Mouse (Mus musculus) spleen, postnatal 36 days (tissue): Measurements from ENCODE around the gene Nat10.
A peak's percentile ranks its signal among the peaks of the same experiment; 100 is the strongest.

Experiments used
- DNase-seq, 2 experiments: peaks; one replicate each; pipeline ENCODE4 v3.0.0; 2022; ENCODE audit warnings: low spot score in 2 of 2, mixed read lengths in 1 of 2

Gene Nat10

DNA sequence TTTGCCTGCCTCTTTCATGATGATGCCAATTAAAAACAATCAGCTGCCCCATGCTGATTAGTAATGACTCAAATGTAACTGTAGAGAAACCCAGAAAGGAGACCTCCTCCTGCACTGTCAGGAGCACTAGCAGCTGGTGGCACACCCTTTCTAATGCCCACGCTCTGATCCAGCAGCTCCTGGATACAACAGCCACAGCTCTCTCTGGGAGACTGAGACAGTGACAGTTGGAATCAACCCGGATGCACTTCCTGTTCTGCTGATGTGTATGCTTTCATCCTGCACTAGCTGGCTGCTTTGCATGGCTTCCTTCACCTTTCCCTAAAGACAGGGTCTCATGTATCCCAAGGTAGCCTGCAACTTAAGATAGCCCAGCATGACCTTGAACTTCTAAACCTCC is 15.0 kb downstream of the Nat10 start:
- no peak for DNase-seq

- no peak for DNase-seq
These were observed 15.6 kb downstream of the Nat10 start for GRCm38 (mm10) chr2:103745481-103745880.

- DNase-seq = peak; percentile 36 to 46
These were observed 17.1 kb downstream of the Nat10 start for GRCm38 (mm10) chr2:103743988-103744387.

- DNase-seq = no peak
These were observed 17.5 kb downstream of the Nat10 start for GRCm38 (mm10) chr2:103743536-103743935.

DNA sequence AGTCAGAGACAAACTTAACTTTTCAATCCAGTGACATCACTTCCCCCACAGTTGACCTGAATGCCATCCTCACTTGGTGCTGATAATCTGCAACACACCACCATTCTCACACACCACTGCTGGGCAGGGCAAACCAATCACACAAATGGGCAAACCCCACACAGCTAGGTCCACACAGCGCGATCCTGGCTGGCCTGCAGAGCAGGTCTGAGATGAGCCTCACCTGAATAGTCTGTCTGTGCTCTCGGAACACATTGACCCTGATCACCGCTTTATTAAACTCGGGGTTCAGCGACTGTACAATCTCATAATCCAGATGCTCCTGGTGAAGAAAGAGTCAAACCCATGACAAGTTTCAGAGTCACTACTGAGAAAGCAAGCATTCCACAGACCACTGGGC is 18.2 kb downstream of the Nat10 start:
- DNase-seq = no peak

DNA sequence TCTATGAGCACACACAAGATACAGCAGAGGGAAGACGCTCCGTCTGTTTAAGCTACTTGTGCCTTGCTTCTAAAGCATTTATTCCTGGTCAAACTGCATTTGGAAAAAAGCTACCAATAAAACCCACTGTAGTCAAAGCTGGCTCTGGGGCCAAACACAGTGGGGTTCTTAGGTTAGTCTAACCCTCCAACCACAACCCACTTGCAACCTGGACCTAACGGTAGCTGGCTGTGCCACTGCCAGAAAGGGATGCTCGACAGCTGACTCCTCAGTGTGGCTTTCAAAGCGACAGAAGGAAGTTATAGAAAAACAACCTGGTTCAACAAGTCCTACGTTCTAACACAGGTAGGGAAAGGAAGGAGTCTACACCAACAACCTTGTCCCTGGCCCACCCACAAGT is 29.6 kb downstream of the Nat10 start:
- DNase-seq = no peak

- DNase-seq = no peak
These were observed 30.1 kb downstream of the Nat10 start for GRCm38 (mm10) chr2:103730999-103731398.

DNA sequence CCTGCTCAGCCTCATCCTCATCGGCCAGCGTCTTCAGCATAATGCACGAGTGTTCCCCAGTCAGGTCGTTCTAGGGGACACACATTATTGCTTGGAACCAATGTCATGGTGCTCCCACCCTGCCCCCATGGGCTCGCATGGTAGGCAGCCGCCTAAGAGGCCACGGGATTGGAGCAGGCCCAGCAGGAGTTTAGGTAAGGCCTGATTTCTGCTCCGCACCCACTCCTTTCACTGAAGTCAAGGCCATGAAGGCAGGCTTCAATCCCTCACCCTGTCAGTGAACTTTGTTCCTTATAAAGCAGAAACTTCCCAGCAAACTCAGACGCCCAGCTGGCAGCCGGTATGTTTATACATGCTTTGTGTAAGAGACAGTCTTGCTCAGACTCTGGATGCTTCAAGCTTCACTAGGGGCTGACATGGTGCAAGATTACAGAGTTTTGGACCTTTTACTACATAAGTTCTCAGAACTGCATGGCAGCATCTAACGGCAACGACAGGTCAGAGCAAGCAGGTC is 33.0 kb downstream of the Nat10 start:
- DNase-seq = no peak

DNA sequence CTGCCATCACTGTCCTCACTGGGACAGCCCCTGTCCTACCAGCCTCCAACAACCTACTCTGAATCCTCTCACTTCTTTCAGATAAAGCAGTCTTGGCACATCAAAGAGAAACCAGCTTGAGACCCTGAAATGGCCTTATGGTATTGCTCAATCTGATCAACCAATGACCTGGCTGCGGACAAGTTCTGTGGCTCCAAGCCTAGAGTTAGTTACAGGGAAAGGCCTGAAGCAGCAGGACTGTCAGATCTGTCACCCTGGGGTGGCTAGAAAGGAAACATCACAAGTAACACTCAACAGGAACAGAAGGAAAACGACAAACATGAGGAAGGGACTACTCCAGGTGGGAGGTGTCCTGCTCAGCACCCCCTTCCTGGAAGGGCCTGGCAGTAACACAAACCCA is 36.5 kb downstream of the Nat10 start:
- no peak for DNase-seq

DNA sequence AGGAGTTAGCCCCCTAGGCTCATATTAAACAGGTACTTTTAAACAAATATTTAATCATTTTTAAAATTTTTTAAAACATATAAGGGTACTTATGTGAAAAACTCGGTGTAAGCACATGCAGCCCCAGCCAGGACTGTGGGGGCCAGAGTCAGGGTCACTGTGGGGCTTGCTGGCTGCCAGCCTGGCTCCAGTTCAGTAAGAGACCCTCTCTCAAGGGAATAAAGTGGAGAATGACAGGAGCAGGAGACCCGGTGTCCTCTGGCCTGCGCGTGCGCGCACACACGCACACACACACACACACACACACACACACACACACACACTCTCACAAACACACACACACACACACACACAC is 41.8 kb downstream of the Nat10 start:
- DNase-seq = no peak

DNA sequence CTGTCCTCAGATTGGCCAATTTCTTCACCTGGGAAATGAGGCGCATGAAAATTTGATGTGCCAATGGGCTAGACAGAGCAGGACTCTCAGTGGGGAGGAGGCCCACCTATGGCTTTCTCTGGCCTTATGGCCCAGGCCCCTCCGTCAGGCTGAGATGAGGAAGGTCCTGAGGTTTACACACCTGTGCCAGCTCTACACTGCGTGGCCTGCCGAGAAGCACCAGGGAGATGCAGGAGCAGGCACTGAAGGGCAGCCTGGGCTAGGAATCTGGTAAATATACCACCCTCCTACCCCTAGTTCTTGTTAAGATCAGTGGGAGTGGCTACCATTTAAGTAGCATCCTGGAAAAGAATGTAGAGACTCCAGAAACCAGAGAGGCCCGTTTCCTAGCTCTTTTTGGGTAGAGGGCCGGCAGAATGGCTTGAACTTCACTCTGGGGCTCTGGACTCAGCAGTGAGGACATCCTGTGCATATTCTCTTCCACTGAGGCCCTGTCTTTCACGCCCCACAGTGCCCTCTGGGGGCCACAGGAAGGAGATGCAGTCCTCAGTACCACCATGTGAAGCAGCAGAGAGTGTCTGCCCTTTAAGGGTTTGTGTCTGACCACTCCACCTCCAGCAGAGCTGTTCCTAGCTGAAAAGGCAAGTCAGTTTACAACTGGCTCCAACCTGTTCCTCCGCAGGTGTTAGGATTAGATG is 42.3 kb downstream of the Nat10 start:
- DNase-seq = peak; percentile 68 to 73

GRCm38 (mm10) chr2:103714412-103714811 is 46.7 kb downstream of the Nat10 start:
- DNase-seq = no peak

- no peak for DNase-seq
These were observed 47.2 kb downstream of the Nat10 start for GRCm38 (mm10) chr2:103713831-103714230.

- no peak for DNase-seq
These were observed 50.2 kb downstream of the Nat10 start for GRCm38 (mm10) chr2:103710849-103711248.

GRCm38 (mm10) chr2:103707056-103707776 is 53.9 kb downstream of the Nat10 start:
- DNase-seq = no peak

DNA sequence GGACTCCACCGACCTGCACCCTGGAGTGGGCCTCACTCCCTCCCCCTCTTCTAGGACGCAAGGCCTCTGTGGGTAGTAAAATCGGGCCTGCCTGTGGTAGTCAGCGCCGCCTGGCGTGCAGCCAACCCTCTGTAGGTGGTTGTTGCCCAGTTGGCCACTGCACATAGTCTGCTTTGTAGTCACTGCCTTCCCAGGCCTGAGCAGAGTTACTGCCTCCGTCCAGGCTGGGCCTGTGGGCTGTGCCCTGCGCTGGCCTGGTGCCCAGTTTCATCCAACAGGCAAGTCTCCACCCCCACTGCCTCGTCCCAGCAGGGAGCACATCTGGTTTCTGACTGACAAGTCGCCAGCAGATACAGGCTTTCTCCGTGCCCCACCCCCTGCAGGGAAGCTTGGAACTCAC is 54.8 kb downstream of the Nat10 start:
- DNase-seq = peak; percentile 39 to 54

- DNase-seq = no peak
These were observed 55.2 kb downstream of the Nat10 start for GRCm38 (mm10) chr2:103705826-103706225.

- no peak for DNase-seq
These were observed 57.2 kb downstream of the Nat10 start for GRCm38 (mm10) chr2:103703865-103704264.

DNA sequence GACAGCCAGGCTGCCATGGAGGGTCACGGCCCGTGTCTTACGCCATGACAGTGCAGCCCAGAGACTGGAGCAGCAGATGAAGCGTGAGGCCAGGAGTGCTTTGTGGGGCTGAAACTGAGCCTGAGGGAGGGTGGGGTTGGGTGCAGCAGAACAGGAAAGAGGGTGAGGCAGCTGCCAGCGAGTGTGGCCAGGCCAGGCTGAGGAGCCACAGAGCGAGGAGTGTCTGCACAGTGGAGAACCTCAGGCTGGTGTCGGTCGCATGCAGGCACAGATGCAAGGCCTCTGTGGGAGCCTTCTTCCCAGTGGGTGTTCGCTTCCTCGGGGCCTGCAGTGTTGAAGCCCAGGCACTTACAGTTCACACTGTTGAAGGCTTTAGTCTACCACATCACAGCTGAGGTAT is 57.7 kb downstream of the Nat10 start:
- DNase-seq = no peak

GRCm38 (mm10) chr2:103700514-103700913 is 60.6 kb downstream of the Nat10 start:
- no peak for DNase-seq

- DNase-seq = no peak
These were observed 64.9 kb downstream of the Nat10 start for GRCm38 (mm10) chr2:103696177-103696576.

- no peak for DNase-seq
These were observed 66.1 kb downstream of the Nat10 start for GRCm38 (mm10) chr2:103694777-103695563.
